Mouse (Mus musculus) intestine, embryonic 14.5 days (tissue): ENCODE data around the gene Wasl. TPM values are rescaled to one million over a fixed set of nuclear protein-coding genes. Genes with fewer than 3 reads are reported as not detected.

Experiments
- ATAC-seq: fragments of 200-750 bp; cut with Nextera tagmentation; replicated peaks from 2 replicates; pipeline ENCODE4 v1.8.0; 2017; ENCODE audit warnings: low read depth, moderate number of reproducible peaks, moderate TSS enrichment, moderate library complexity; ENCODE audit not compliant: low FRiP score, low TSS enrichment
- DNase-seq: peaks from one replicate; pipeline ENCODE4 v3.0.0-alpha.2; 2018; ENCODE audit warnings: low spot score
- H3K27ac ChIP-seq: fragments of 300-500 bp; sonication (generic); 2 replicates; pipeline ENCODE4 v1.5.1; 2014; ENCODE audit warnings: low read depth, mild to moderate bottlenecking, control low read depth
- H3K27me3 ChIP-seq: fragments of 300-500 bp; sonication (generic); replicated peaks from 2 replicates; pipeline ENCODE4 v1.6.1; 2014; ENCODE audit warnings: low read length, control low read depth; ENCODE audit not compliant: control insufficient read depth, insufficient read depth
- H3K36me3 ChIP-seq: fragments of 300-500 bp; sonication (generic); 2 replicates; pipeline ENCODE4 v1.6.1; 2014; ENCODE audit warnings: low read length, control low read depth; ENCODE audit not compliant: control insufficient read depth, insufficient read depth
- H3K4me1 ChIP-seq: fragments of 300-500 bp; sonication (generic); replicated peaks from 2 replicates; pipeline ENCODE4 v1.6.1; 2014; ENCODE audit warnings: low read length, control low read depth, mixed read lengths; ENCODE audit not compliant: control insufficient read depth, insufficient read depth
- H3K4me2 ChIP-seq: fragments of 300-500 bp; sonication (generic); 2 replicates; pipeline ENCODE4 v1.6.1; 2014; ENCODE audit warnings: low read length
- H3K4me3 ChIP-seq: fragments of 300-500 bp; sonication (generic); 2 replicates; pipeline ENCODE4 v1.5.1; 2014; ENCODE audit warnings: low read depth, low read length, control low read depth, mixed read lengths
- H3K9ac ChIP-seq: fragments of 300-500 bp; sonication (generic); 2 replicates; pipeline ENCODE4 v1.6.1; 2014; ENCODE audit warnings: mild to moderate bottlenecking, low read length
- H3K9me3 ChIP-seq: fragments of 300-500 bp; sonication (generic); 2 replicates; pipeline ENCODE4 v1.6.1; 2016; ENCODE audit warnings: low read length, control low read depth; ENCODE audit not compliant: control insufficient read depth
- WGBS: fragments of 180-500 bp; shearing (Covaris S2); extraction: QIAGEN DNeasy Blood & Tissue Kit; methylation state at CpG from one replicate; pipeline ENCODE4 v1.1.7; 2014; 5-methylcytosine and 5-hydroxymethylcytosine counted together
- polyA plus RNA-seq: library from polyadenylated mRNA; unstranded; fragments of >200 nt; fragmentation: Nextera tagmentation; extraction: Ambion mirVana; gene quantifications from 2 replicates; pipeline ENCODE4 v1.2.1, GENCODE M21; 2014

Gene Wasl
- polyA plus RNA-seq, 1 experiment from 2014 or later = 59.0 TPM

DNA sequence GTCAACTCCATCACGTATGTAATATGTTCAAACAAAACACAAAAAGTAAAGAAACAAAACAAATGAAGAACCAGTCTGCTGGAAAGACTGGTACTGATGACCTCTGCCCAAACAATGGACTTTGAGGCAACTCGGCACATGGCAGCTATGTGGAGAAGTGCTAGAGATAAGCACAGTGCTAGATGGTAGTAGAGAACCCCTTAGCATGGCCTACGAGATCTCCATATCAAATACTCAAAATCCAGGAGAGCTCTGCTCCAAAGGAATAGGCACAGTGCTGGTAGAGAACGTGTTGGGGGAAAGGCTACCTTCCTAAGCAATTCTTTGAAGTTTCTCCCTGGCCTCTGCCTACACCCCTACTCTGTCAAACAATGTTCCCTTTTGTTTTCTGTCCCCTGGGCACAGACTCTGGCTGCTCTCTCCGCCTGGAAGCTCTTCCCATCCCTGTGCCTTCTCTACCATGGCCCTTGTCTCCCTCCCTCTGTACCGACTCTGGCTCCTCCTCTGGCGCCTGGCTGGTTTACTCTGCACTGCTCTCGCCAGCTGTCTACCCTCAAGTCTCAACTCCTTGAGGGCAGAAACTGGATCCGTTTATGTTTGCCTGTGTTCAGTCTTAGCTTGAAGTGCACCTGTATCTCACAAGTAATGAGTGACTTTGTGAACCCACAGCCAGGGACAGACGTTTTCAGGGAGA is 73.1 kb downstream of the Wasl start:
- no peaks in the 10 kb centered on the region for H3K9me3 ChIP-seq
- H3K4me3 ChIP-seq = no peak overlapping the region
- H3K4me2 ChIP-seq = no peak overlapping the region
- H3K36me3 ChIP-seq = no peaks in the 10 kb centered on the region
- 45% methylated on average over 10 of the region's 10 CpGs for WGBS
- H3K9ac ChIP-seq = no peak overlapping the region
- peaks cover 5% of the 10 kb centered on the region for H3K4me1 ChIP-seq
- H3K27me3 ChIP-seq = no peaks in the 10 kb centered on the region
- no peak overlapping the region for H3K27ac ChIP-seq
- ATAC-seq (no peak), DNase-seq (no peak)

- Histone ChIP-seq H3K9me3 (no peaks in the 10 kb centered on the region), H3K27ac (no peak overlapping the region), H3K9ac (no peak overlapping the region), H3K27me3 (no peaks in the 10 kb centered on the region), H3K36me3 (no peaks in the 10 kb centered on the region), H3K4me2 (no peak overlapping the region), H3K4me1 (peaks cover 12% of the 10 kb centered on the region), H3K4me3 (no peak overlapping the region)
- ATAC-seq (no peak), DNase-seq (no peak)
- 84% methylated on average over 5 of the region's 5 CpGs for WGBS
Measured at GRCm38 (mm10) chr6:24590282-24590681, 74.5 kb downstream of the Wasl start.

DNA sequence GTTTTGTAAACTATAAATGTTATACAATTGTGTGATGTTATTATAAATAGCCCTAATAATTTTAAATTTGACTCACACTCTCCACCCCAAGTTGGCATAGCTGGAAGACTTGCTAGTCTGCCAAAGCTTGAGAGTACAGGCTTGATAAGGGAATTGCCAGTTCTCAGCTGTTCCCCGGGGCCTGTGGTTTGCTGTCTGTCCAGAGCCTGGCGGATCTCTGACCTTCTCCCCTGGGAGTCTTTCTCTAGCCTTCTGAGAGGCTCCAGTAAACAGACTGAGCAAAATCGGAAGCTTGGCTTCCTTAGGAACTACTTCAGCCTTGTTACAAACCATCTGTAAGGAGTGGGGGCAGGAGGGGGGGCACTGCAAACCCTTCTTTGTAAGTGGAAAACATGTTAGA is 77.9 kb downstream of the Wasl start:
- H3K27me3 ChIP-seq = no peaks in the 10 kb centered on the region
- no peaks in the 10 kb centered on the region for H3K9me3 ChIP-seq
- ATAC-seq (no peak), DNase-seq (no peak)
- H3K36me3 ChIP-seq = no peaks in the 10 kb centered on the region
- no peak overlapping the region for H3K4me2 ChIP-seq
- WGBS = 29% methylated on average over 3 of the region's 3 CpGs
- no peak overlapping the region for H3K9ac ChIP-seq
- no peak overlapping the region for H3K4me3 ChIP-seq
- peaks cover 12% of the 10 kb centered on the region for H3K4me1 ChIP-seq
- 0 out of 2 replicates have a peak overlapping the region, but pooled peaks have one; percentile 27 for H3K27ac ChIP-seq

DNA sequence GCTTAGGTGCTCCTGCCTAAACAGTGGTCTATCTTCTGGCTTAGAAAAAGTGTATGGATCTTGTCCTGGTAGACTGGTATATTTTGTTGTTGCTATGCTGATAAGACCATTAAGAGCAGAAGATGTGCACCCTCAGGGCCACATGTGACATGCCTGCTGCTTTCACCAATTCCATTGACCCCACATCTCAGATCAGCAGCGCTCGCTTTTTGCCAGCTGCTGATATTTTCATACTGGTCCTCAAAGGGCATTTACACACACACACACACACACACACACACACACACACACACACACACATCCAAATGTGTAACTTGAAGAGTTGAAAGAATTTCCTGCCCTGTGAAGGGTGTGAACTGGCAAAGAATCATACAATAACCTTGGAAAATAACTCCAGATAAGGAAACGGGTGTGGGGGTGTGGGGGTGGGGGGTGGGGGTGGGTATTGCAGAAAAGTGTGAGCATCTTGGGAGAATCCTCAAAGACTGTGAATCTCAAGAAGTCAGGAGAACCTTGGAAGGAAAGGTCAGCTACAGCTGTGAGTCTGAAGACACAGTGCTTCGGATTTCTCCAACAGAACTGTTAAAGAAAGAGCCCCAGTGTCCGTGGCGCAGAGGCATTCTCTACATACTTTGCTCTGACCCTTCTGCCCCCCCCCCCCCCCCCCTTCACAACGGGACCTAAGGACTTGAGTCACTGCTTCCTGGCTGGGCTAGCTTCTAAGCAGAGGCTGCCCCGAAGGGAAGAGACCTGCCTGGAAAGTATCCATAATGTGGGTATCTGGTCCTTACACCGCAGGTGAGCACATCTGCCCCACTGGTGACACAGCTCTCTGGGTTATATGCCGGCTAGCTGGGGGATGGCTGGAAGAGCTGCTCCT is 79.1 kb downstream of the Wasl start:
- Histone ChIP-seq H3K4me1 (peaks cover 12% of the 10 kb centered on the region), H3K4me3 (no peak overlapping the region), H3K4me2 (no peak overlapping the region), H3K9ac (no peak overlapping the region), H3K36me3 (no peaks in the 10 kb centered on the region), H3K27ac (no peak overlapping the region), H3K9me3 (no peaks in the 10 kb centered on the region), H3K27me3 (no peaks in the 10 kb centered on the region)
- no peak for DNase-seq
- ATAC-seq = peak; percentile 27; the same call in 1 of the 2 replicates
- WGBS = 34% methylated on average over 8 of the region's 10 CpGs

DNA sequence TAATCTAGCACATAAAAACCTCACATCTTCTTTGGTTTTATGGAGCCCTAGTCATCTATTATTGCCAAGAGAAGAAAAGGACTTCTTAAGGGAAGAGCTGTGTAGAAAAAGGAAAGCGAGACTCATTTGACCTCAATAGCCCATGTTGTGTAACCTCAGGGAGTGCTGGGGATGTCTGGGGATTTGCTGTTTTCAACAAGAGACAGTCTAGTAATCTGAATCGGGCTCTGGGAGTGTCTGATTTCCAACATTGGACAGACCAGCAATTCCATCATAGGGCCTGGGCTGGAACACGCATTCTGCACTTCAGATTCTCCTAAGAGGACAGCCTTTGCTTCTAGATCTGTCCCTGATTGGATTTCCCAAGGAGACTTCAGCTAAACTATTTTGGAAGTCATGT is 81.4 kb downstream of the Wasl start:
- Histone ChIP-seq H3K27ac (no peak overlapping the region), H3K27me3 (no peaks in the 10 kb centered on the region), H3K4me3 (no peak overlapping the region), H3K4me2 (no peak overlapping the region), H3K36me3 (no peaks in the 10 kb centered on the region), H3K9ac (no peak overlapping the region), H3K9me3 (no peaks in the 10 kb centered on the region), H3K4me1 (peaks cover 12% of the 10 kb centered on the region)
- WGBS = 70% methylated on average over 3 of the region's 3 CpGs
- DNase-seq = no peak
- no peak for ATAC-seq

DNA sequence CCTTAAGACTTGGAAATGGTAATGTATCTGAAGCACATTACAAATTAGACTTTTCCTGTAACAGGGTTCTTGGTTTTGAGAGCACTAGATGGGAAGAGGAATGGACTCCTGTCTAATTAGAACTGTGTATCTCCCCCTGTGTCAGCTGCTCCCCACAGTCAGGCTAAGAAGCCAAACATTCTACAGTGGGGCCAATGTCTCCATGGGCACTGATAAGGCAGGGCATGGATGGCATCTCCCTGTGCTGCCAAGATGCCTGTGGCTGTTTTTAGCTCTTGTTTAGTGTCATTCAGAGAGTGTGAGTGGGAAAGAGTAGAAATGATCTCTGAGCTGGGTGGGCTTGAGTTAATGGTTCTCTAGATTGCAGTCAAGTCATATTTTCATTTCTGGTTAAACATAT is 91.5 kb downstream of the Wasl start:
- no peak overlapping the region for H3K27ac ChIP-seq
- H3K36me3 ChIP-seq = no peaks in the 10 kb centered on the region
- H3K27me3 ChIP-seq = no peaks in the 10 kb centered on the region
- H3K9me3 ChIP-seq = no peaks in the 10 kb centered on the region
- H3K4me3 ChIP-seq = no peak overlapping the region
- H3K4me1 ChIP-seq = no peaks in the 10 kb centered on the region
- H3K4me2 ChIP-seq = no peak overlapping the region
- ATAC-seq (no peak), DNase-seq (no peak)
- no peak overlapping the region for H3K9ac ChIP-seq

DNA sequence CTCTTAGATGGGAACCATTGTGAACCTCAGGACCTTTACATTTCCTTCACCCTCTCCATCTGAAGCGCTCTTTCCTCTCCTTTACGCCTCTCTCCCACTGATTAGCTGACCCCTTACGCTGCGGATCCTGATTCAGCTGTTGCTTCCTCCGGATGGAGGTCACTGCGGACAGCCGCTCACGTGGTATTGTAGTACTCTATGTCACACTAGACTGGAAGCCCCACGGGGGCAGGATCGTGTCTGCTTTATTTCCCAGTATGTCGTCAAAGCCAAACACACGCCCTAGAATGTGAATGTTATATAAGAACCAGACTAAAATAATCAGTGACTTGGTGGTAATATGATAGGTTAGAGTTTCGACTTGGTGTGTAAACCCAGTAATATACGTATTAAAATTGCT is 92.4 kb downstream of the Wasl start:
- 89% methylated on average over 14 of the region's 14 CpGs for WGBS
- H3K4me3 ChIP-seq = no peak overlapping the region
- H3K9ac ChIP-seq = no peak overlapping the region
- no peaks in the 10 kb centered on the region for H3K4me1 ChIP-seq
- no peaks in the 10 kb centered on the region for H3K36me3 ChIP-seq
- H3K27ac ChIP-seq = no peak overlapping the region
- no peak overlapping the region for H3K4me2 ChIP-seq
- no peaks in the 10 kb centered on the region for H3K27me3 ChIP-seq
- no peak for DNase-seq
- ATAC-seq = no peak
- H3K9me3 ChIP-seq = no peaks in the 10 kb centered on the region

DNA sequence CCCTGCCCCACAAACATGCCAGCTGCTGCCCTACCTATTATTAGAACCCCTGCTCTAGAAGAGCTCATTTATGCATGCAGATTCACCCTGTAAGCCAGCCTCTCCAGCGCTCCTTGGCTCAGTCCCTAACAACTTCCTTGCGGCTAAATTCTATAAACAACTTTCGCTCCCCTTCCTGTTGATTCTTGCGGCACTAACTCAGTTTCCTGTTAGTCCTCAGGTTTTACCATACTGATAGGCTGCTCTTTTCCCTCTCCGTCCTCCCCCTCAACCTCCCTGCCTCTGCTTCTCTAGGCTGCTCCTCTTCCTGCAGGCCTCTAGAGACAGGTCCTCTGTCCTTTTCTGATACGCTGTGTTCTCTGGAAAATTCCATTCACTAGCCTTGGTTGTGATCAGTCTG is 93.7 kb downstream of the Wasl start:
- H3K4me3 ChIP-seq = no peak overlapping the region
- no peak overlapping the region for H3K9ac ChIP-seq
- no peak overlapping the region for H3K4me2 ChIP-seq
- no peaks in the 10 kb centered on the region for H3K36me3 ChIP-seq
- no peaks in the 10 kb centered on the region for H3K4me1 ChIP-seq
- ATAC-seq (no peak), DNase-seq (no peak)
- no peaks in the 10 kb centered on the region for H3K27me3 ChIP-seq
- H3K27ac ChIP-seq = no peak overlapping the region; the same call in 1 of the 2 replicates
- 55% methylated on average over 6 of the region's 6 CpGs for WGBS
- no peaks in the 10 kb centered on the region for H3K9me3 ChIP-seq
